Mouse (Mus musculus) forebrain, embryonic 16.5 days (tissue): Measurements from ENCODE around the gene Xrcc1. TPM values are rescaled to one million over a fixed set of nuclear protein-coding genes. Genes with fewer than 3 reads are reported as not detected.

Source experiments
- ATAC-seq: fragments of 200-750 bp; cut with Nextera tagmentation; 2 replicates; pipeline ENCODE4 v1.8.0; 2017; ENCODE audit warnings: mild to moderate bottlenecking, moderate library complexity
- H3K27ac ChIP-seq: fragments of 300-500 bp; sonication (generic); 2 replicates; pipeline ENCODE4 v1.5.1; 2014; ENCODE audit warnings: low read length, control low read depth
- H3K27me3 ChIP-seq: fragments of 300-500 bp; sonication (generic); replicated peaks from 2 replicates; pipeline ENCODE4 v1.6.1; 2014; ENCODE audit warnings: low read length; ENCODE audit not compliant: control insufficient read depth, insufficient read depth
- H3K36me3 ChIP-seq: fragments of 300-500 bp; sonication (generic); 2 replicates; pipeline ENCODE4 v1.6.1; 2014; ENCODE audit not compliant: control insufficient read depth, insufficient read depth
- H3K4me1 ChIP-seq: fragments of 300-500 bp; sonication (generic); replicated peaks from 2 replicates; pipeline ENCODE4 v1.6.1; 2014; ENCODE audit warnings: low read length; ENCODE audit not compliant: control insufficient read depth, insufficient read depth
- H3K4me2 ChIP-seq: fragments of 300-500 bp; sonication (generic); 2 replicates; pipeline ENCODE4 v1.6.1; 2014; ENCODE audit warnings: mild to moderate bottlenecking, low read length, control low read depth
- H3K4me3 ChIP-seq: fragments of 300-500 bp; sonication (generic); replicated peaks from 2 replicates; pipeline ENCODE4 v1.5.1; 2014; ENCODE audit warnings: mild to moderate bottlenecking, low read length, control low read depth
- H3K9ac ChIP-seq: fragments of 300-500 bp; sonication (generic); replicated peaks from 2 replicates; pipeline ENCODE4 v1.6.1; 2014; ENCODE audit warnings: low read depth, low read length, control low read depth
- H3K9me3 ChIP-seq: fragments of 300-500 bp; sonication (generic); 2 replicates; pipeline ENCODE4 v1.6.1; 2016; ENCODE audit warnings: low read length; ENCODE audit not compliant: control insufficient read depth
- WGBS: fragments of 180-500 bp; shearing (Covaris S2); extraction: QIAGEN DNeasy Blood & Tissue Kit; methylation state at CpG from one replicate; pipeline ENCODE4 v1.1.7; 2014; 5-methylcytosine and 5-hydroxymethylcytosine counted together
- polyA plus RNA-seq: library from polyadenylated mRNA; unstranded; fragments of >200 nt; fragmentation: Nextera tagmentation; extraction: Ambion mirVana; gene quantifications from 2 replicates; pipeline ENCODE4 v1.2.1, GENCODE M21; 2015

Gene Xrcc1
- polyA plus RNA-seq, 1 experiment from 2014 or later = 80.2 TPM

DNA sequence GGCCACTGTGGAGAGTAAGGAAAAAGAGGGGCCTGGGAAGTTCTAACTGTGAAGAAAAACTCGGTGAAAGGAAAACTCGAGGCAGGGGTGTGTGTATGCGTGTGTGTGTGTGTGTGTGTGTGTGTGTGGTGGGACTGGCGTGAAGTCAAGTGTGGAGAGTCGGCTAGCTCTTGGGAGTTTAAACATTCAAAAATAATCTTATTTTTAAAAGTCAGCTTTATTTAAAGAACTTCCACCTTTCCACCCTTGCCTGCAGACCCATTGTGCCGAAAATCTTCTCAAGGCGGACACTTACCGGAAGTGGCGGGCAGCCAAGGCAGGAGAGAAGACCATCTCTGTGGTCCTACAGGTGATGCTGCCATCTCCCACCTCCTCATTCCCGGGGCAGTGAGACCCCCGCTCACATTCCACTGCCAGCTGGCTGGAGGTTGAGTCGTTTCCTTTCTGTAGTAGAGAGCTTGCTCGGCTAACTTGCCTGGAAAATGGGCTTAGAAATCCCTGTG lies 1.5 kb downstream of the Xrcc1 start:
- no peak overlapping the region for H3K27ac ChIP-seq
- WGBS = 24% methylated on average over 13 of the region's 13 CpGs
- peak overlapping the region; percentile 83 for H3K9ac ChIP-seq

GRCm38 (mm10) chr7:24551985-24552759 lies 6.1 kb downstream of the Xrcc1 start:
- Histone ChIP-seq H3K4me2 (no peak overlapping the region), H3K4me1 (peaks cover 7% of the 10 kb centered on the region), H3K4me3 (no peak overlapping the region), H3K9me3 (no peaks in the 10 kb centered on the region), H3K27me3 (no peaks in the 10 kb centered on the region), H3K27ac (no peak overlapping the region), H3K9ac (no peak overlapping the region), H3K36me3 (peaks cover 7% of the 10 kb centered on the region)
- WGBS = 95% methylated on average over 12 of the region's 12 CpGs
- ATAC-seq = no peak

More for the DNA sequence above, 1.5 kb downstream of the Xrcc1 start:
- H3K4me3 ChIP-seq = peak overlapping the region; percentile 83
- H3K4me2 ChIP-seq = peak overlapping the region; percentile 63
- ATAC-seq = peak; percentile 13; the same call in 1 of the 2 replicates
- H3K4me1 ChIP-seq = peaks cover 13% of the 10 kb centered on the region
- no peaks in the 10 kb centered on the region for H3K27me3 ChIP-seq
- H3K9me3 ChIP-seq = no peaks in the 10 kb centered on the region
- peaks cover 2% of the 10 kb centered on the region; the same call in 1 of the 2 replicates for H3K36me3 ChIP-seq

DNA sequence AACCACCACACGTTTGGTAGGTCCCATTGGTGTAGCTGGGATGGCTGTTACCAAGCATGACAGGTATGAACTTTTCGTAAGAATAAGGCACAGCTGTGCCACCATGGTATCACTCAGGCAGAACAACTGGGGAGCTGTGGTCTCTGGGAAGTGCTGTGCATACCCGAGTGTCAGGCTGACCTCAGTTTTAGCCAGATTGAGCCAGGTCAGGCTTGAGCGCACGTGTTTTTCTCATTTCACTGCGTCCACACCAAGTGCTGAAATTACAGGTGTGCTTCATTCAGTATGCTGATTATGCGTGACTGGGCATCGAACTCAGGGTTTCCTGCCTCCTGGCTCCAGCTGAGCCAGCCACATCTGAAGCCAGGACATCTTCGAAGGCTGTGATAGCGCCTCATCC lies 9.7 kb downstream of the Xrcc1 start:
- H3K27me3 ChIP-seq = no peaks in the 10 kb centered on the region
- H3K4me1 ChIP-seq = no peaks in the 10 kb centered on the region
- no peak for ATAC-seq
- no peak overlapping the region for H3K4me2 ChIP-seq
- no peak overlapping the region for H3K4me3 ChIP-seq
- H3K36me3 ChIP-seq = peaks cover 5% of the 10 kb centered on the region
- WGBS = 92% methylated on average over 10 of the region's 10 CpGs
- H3K9ac ChIP-seq = no peak overlapping the region
- H3K9me3 ChIP-seq = no peaks in the 10 kb centered on the region
- H3K27ac ChIP-seq = no peak overlapping the region

GRCm38 (mm10) chr7:24561450-24561849 lies 15.4 kb downstream of the Xrcc1 start:
- ATAC-seq = no peak

GRCm38 (mm10) chr7:24563191-24563836 lies 17.2 kb downstream of the Xrcc1 start:
- WGBS = 91% methylated on average over 8 of the region's 8 CpGs
- H3K9ac ChIP-seq = no peak overlapping the region
- peaks cover 14% of the 10 kb centered on the region for H3K36me3 ChIP-seq

More at GRCm38 (mm10) chr7:24561450-24561849, 15.4 kb downstream of the Xrcc1 start:
- 93% methylated on average over 4 of the region's 4 CpGs for WGBS
- no peak overlapping the region for H3K4me2 ChIP-seq
- H3K36me3 ChIP-seq = peaks cover 7% of the 10 kb centered on the region; the same call in 1 of the 2 replicates
- H3K27ac ChIP-seq = no peak overlapping the region
- no peak overlapping the region for H3K4me3 ChIP-seq
- H3K27me3 ChIP-seq = no peaks in the 10 kb centered on the region
- H3K9ac ChIP-seq = no peak overlapping the region
- no peaks in the 10 kb centered on the region for H3K4me1 ChIP-seq
- no peaks in the 10 kb centered on the region for H3K9me3 ChIP-seq

DNA sequence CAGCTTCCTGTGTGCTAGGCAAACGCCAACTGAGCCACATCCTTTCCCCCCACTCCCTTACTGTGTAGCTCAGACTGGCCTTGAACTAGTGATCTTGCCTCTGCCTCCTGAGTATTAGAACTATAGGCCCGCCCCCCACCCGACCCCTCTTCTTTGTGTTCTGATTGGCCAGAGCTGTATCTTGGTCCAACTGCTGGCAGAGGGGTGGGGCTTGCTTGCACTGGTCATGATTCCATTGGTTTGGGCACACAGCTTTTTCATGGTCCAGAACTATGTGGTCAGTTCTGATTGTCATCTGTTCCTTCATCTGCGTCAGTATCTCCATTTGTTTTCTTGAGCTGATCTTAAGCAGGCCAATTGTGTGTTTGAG lies 17.7 kb downstream of the Xrcc1 start:
- Histone ChIP-seq H3K4me3 (no peak overlapping the region), H3K36me3 (peaks cover 15% of the 10 kb centered on the region), H3K9me3 (no peaks in the 10 kb centered on the region), H3K27ac (no peak overlapping the region), H3K4me1 (no peaks in the 10 kb centered on the region), H3K4me2 (no peak overlapping the region), H3K27me3 (no peaks in the 10 kb centered on the region), H3K9ac (no peak overlapping the region)
- ATAC-seq = no peak
- 89% methylated on average over 4 of the region's 4 CpGs for WGBS

More at GRCm38 (mm10) chr7:24563191-24563836, 17.2 kb downstream of the Xrcc1 start:
- no peak for ATAC-seq
- H3K9me3 ChIP-seq = no peaks in the 10 kb centered on the region
- H3K4me3 ChIP-seq = no peak overlapping the region
- no peaks in the 10 kb centered on the region for H3K27me3 ChIP-seq
- H3K4me2 ChIP-seq = no peak overlapping the region
- H3K4me1 ChIP-seq = no peaks in the 10 kb centered on the region
- no peak overlapping the region for H3K27ac ChIP-seq

GRCm38 (mm10) chr7:24564607-24565265 lies 18.6 kb downstream of the Xrcc1 start:
- 0 out of 2 replicates have a peak, but pooled peaks have one; percentile 20 for ATAC-seq
- H3K4me3 ChIP-seq = no peak overlapping the region
- no peaks in the 10 kb centered on the region for H3K4me1 ChIP-seq
- H3K27ac ChIP-seq = no peak overlapping the region
- H3K27me3 ChIP-seq = no peaks in the 10 kb centered on the region
- no peak overlapping the region for H3K4me2 ChIP-seq
- peaks cover 15% of the 10 kb centered on the region for H3K36me3 ChIP-seq
- H3K9ac ChIP-seq = no peak overlapping the region
- 59% methylated on average over 6 of the region's 6 CpGs for WGBS
- no peaks in the 10 kb centered on the region for H3K9me3 ChIP-seq

- no peak overlapping the region for H3K4me2 ChIP-seq
- ATAC-seq = no peak
- no peaks in the 10 kb centered on the region for H3K9me3 ChIP-seq
- peaks cover 15% of the 10 kb centered on the region for H3K36me3 ChIP-seq
- no peak overlapping the region for H3K9ac ChIP-seq
- H3K4me1 ChIP-seq = no peaks in the 10 kb centered on the region
- no peak overlapping the region for H3K4me3 ChIP-seq
- H3K27ac ChIP-seq = no peak overlapping the region
- H3K27me3 ChIP-seq = no peaks in the 10 kb centered on the region
- 95% methylated on average over 11 of the region's 11 CpGs for WGBS
Measured at GRCm38 (mm10) chr7:24565627-24566026, 19.5 kb downstream of the Xrcc1 start.

GRCm38 (mm10) chr7:24566206-24566605 lies 20.1 kb downstream of the Xrcc1 start:
- H3K27ac ChIP-seq = no peak overlapping the region
- no peak for ATAC-seq
- WGBS = 93% methylated on average over 9 of the region's 9 CpGs
- no peaks in the 10 kb centered on the region for H3K4me1 ChIP-seq
- no peak overlapping the region for H3K4me2 ChIP-seq
- no peaks in the 10 kb centered on the region for H3K27me3 ChIP-seq
- peaks cover 14% of the 10 kb centered on the region for H3K36me3 ChIP-seq
- no peaks in the 10 kb centered on the region for H3K9me3 ChIP-seq
- H3K9ac ChIP-seq = no peak overlapping the region
- no peak overlapping the region for H3K4me3 ChIP-seq
